Mouse (Mus musculus) heart, embryonic 15.5 days (tissue): ENCODE measurements around the gene Olfr68. TPM values are rescaled to one million over a fixed set of nuclear protein-coding genes. Genes with fewer than 3 reads are reported as not detected.
"Not testable (repeated sequence)": the region's sequence is repeated elsewhere in the genome, so short reads cannot be mapped to it uniquely, and the experiment has no call there.

Experiments used
- ATAC-seq: fragments of 200-750 bp; cut with Nextera tagmentation; replicated peaks from 2 replicates; pipeline ENCODE4 v1.8.0; 2017; ENCODE audit warnings: low read depth, moderate TSS enrichment; ENCODE audit not compliant: insufficient number of reproducible peaks, insufficient read depth, low FRiP score
- H3K27ac ChIP-seq: fragments of 300-500 bp; sonication (generic); 2 replicates; pipeline ENCODE4 v1.5.1; 2015; ENCODE audit warnings: mild to moderate bottlenecking, inconsistent platforms
- H3K27me3 ChIP-seq: fragments of 300-500 bp; sonication (generic); 2 replicates; pipeline ENCODE4 v1.6.1; 2015; ENCODE audit warnings: inconsistent platforms
- H3K36me3 ChIP-seq: fragments of 300-500 bp; sonication (generic); 2 replicates; pipeline ENCODE4 v1.6.1; 2015; ENCODE audit warnings: mild to moderate bottlenecking, inconsistent platforms
- H3K4me1 ChIP-seq: fragments of 300-500 bp; sonication (generic); replicated peaks from 2 replicates; pipeline ENCODE4 v1.6.1; 2015; ENCODE audit warnings: inconsistent platforms
- H3K4me2 ChIP-seq: fragments of 300-500 bp; sonication (generic); 2 replicates; pipeline ENCODE4 v1.6.1; 2015; ENCODE audit warnings: inconsistent platforms, mild to moderate bottlenecking, moderate library complexity
- H3K4me3 ChIP-seq: fragments of 300-500 bp; sonication (generic); 2 replicates; pipeline ENCODE4 v1.5.1; 2015; ENCODE audit warnings: mild to moderate bottlenecking, inconsistent platforms
- H3K9ac ChIP-seq: fragments of 300-500 bp; sonication (generic); 2 replicates; pipeline ENCODE4 v1.6.1; 2015; ENCODE audit warnings: mild to moderate bottlenecking, inconsistent platforms
- H3K9me3 ChIP-seq: fragments of 300-500 bp; sonication (generic); replicated peaks from 2 replicates; pipeline ENCODE4 v1.6.1; 2016; ENCODE audit warnings: inconsistent platforms
- WGBS: fragments of 180-500 bp; shearing (Covaris S2); methylation state at CpG from one replicate; pipeline ENCODE4 v1.1.7; 2015; ENCODE audit warnings: mixed read lengths; 5-methylcytosine and 5-hydroxymethylcytosine counted together
- polyA plus RNA-seq: library from polyadenylated mRNA; unstranded; fragments of >200 nt; fragmentation: Nextera tagmentation; extraction: Ambion mirVana; gene quantifications from 2 replicates; pipeline ENCODE4 v1.2.1, GENCODE M21; 2015

Gene Olfr68
- polyA plus RNA-seq, 1 experiment from 2014 or later: not detected

- not testable (repeated sequence) for H3K36me3 ChIP-seq, H3K27me3 ChIP-seq, ATAC-seq, H3K9me3 ChIP-seq, H3K4me2 ChIP-seq, H3K4me1 ChIP-seq, H3K9ac ChIP-seq, H3K27ac ChIP-seq, H3K4me3 ChIP-seq
- WGBS: 81% methylated on average over 6 of the region's 6 CpGs
Observed at GRCm38 (mm10) chr7:103762212-103762611, 17.3 kb downstream of the Olfr68 start.

- no peak for ATAC-seq
- no peak within 1 kb of the TSS for H3K9ac ChIP-seq
- no peaks in the 10 kb centered on the region for H3K9me3 ChIP-seq
- H3K27ac ChIP-seq: no peak within 1 kb of the TSS
- WGBS: 41% methylated on average over 2 of the region's 2 CpGs
- no peak within 1 kb of the TSS for H3K4me3 ChIP-seq
- H3K27me3 ChIP-seq: no peaks in the 10 kb centered on the region
- no peaks in the 10 kb centered on the region for H3K4me1 ChIP-seq
- H3K4me2 ChIP-seq: no peak within 1 kb of the TSS
- H3K36me3 ChIP-seq: no peaks in the 10 kb centered on the region
Observed at GRCm38 (mm10) chr7:103757233-103757632, 22.3 kb downstream of the Olfr68 start, which contains the start of gene Olfr630. Gene Olfr630 (minus strand): TSS chr7:103757333.

DNA sequence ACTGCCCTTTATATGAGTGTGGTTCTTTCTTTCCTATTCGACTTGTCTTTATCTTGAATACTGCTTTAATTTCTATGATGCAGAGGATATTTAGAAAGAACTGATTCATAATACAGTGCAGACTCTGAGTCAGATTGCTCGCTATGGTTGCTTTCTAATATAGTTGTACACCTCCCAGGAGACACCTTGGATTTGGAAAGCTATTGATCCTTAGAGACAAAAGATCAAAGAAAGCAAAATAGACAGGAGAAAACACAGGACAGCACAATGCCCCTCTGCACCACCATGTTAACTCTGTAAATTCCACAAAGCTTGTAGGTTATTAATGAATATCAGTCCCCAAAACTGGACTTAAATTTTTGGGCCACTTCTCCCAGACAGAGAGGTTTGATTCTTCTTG is 34.7 kb downstream of the Olfr68 start, which contains the start of gene Olfr629:
Gene Olfr629, minus strand, starts transcription at position 101 of the 400 bp plus-strand sequence.
- 69% methylated on average over 2 of the region's 2 CpGs for WGBS
- Histone ChIP-seq H3K4me1 (no peaks in the 10 kb centered on the region), H3K27me3 (no peaks in the 10 kb centered on the region), H3K4me2 (no peak within 1 kb of the TSS), H3K27ac (no peak within 1 kb of the TSS), H3K9me3 (no peaks in the 10 kb centered on the region), H3K36me3 (no peaks in the 10 kb centered on the region), H3K9ac (no peak within 1 kb of the TSS), H3K4me3 (no peak within 1 kb of the TSS)
- no peak for ATAC-seq

DNA sequence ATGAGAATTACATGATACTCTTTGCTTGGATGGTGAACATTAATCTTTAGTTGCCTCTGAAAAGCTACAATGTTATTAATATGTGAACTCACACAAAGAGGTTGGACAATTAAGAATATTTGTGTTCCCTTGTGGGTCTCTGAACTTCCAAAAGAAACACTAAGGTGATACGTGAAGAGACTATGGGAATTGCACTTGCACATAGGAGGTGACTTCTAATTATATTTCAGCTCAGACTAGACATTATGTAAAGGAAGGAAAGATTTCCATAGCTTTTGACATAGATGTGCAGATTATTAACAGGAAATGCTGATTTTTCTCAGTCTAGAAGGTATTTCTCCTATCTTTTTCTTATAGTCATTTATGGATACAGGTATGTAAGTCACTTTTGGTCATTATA is 49.4 kb downstream of the Olfr68 start, which contains the start of gene Olfr628:
Gene Olfr628, plus strand, starts transcription at position 301 of the 400 bp plus-strand sequence.
- Histone ChIP-seq H3K4me3 (no peak within 1 kb of the TSS), H3K27me3 (no peaks in the 10 kb centered on the region), H3K9ac (no peak within 1 kb of the TSS), H3K36me3 (no peaks in the 10 kb centered on the region), H3K27ac (no peak within 1 kb of the TSS), H3K9me3 (no peaks in the 10 kb centered on the region), H3K4me1 (no peaks in the 10 kb centered on the region), H3K4me2 (no peak within 1 kb of the TSS)
- WGBS: 71% methylated on average over 1 of the region's 1 CpGs
- no peak for ATAC-seq

Other genes with a start within 250 kb of the Olfr68 start
- not detected in 2 replicates for gene Olfr612, start 237.0 kb downstream of the Olfr68 start, polyA plus RNA-seq
- gene Olfr613, start 231.6 kb downstream of the Olfr68 start, polyA plus RNA-seq: not detected in 2 replicates
- gene Olfr615, start 223.6 kb downstream of the Olfr68 start, polyA plus RNA-seq: not detected in 2 replicates
- not detected in 2 replicates for gene Olfr616, start 210.6 kb downstream of the Olfr68 start, polyA plus RNA-seq
- gene Olfr617, start 206.6 kb downstream of the Olfr68 start, polyA plus RNA-seq: not detected in 2 replicates
- not detected in 2 replicates for gene Olfr618, start 189.6 kb downstream of the Olfr68 start, polyA plus RNA-seq
- gene Olfr619, start 179.1 kb downstream of the Olfr68 start, polyA plus RNA-seq: not detected in 2 replicates
- not detected in 2 replicates for gene Olfr620, start 167.2 kb downstream of the Olfr68 start, polyA plus RNA-seq
- gene Olfr622, start 137.0 kb downstream of the Olfr68 start, polyA plus RNA-seq: not detected in 2 replicates
- not detected in 2 replicates for gene Olfr623, start 116.0 kb downstream of the Olfr68 start, polyA plus RNA-seq
- 0.03 TPM in 2 replicates for gene Olfr624, start 108.5 kb downstream of the Olfr68 start, polyA plus RNA-seq
- gene Olfr625-ps1, start 97.0 kb downstream of the Olfr68 start, polyA plus RNA-seq: not detected in 2 replicates
- not detected in 2 replicates for gene Olfr243, start 65.0 kb downstream of the Olfr68 start, polyA plus RNA-seq
- not detected in 2 replicates for gene Olfr628, start 49.3 kb downstream of the Olfr68 start, polyA plus RNA-seq
- gene Olfr629, start 34.8 kb downstream of the Olfr68 start, polyA plus RNA-seq: not detected in 2 replicates
- gene Olfr630, start 22.4 kb downstream of the Olfr68 start, polyA plus RNA-seq: not detected in 2 replicates
- not detected in 2 replicates for gene Olfr69, start 8.1 kb downstream of the Olfr68 start, polyA plus RNA-seq
- not detected in 2 replicates for gene Olfr67, start 12.1 kb upstream of the Olfr68 start, polyA plus RNA-seq
- gene Hbb-bt, start 34.3 kb upstream of the Olfr68 start, polyA plus RNA-seq: 13,914 and 14,622 TPM in 2 replicates
- gene Hbb-bs, start 48.4 kb upstream of the Olfr68 start, polyA plus RNA-seq: 40,231 and 44,289 TPM in 2 replicates
- not detected in 2 replicates for gene Hbb-bh2, start 60.8 kb upstream of the Olfr68 start, polyA plus RNA-seq
- 7.6 and 12.8 TPM in 2 replicates for gene Hbb-bh1, start 63.5 kb upstream of the Olfr68 start, polyA plus RNA-seq
- gene Hbb-y, start 73.5 kb upstream of the Olfr68 start, polyA plus RNA-seq: 765 and 1,617 TPM in 2 replicates
- gene Olfr66, start 106.6 kb upstream of the Olfr68 start, polyA plus RNA-seq: not detected in 2 replicates
- gene Olfr64, start 114.8 kb upstream of the Olfr68 start, polyA plus RNA-seq: not detected in 2 replicates
- gene Olfr65, start 123.8 kb upstream of the Olfr68 start, polyA plus RNA-seq: not detected in 2 replicates
- gene Olfr631, start 149.1 kb upstream of the Olfr68 start, polyA plus RNA-seq: not detected in 2 replicates
- not detected in 2 replicates for gene Olfr632, start 154.6 kb upstream of the Olfr68 start, polyA plus RNA-seq
- gene Olfr633, start 164.7 kb upstream of the Olfr68 start, polyA plus RNA-seq: not detected in 2 replicates
- not detected in 2 replicates for gene Olfr635, start 191.5 kb upstream of the Olfr68 start, polyA plus RNA-seq
- not detected in 2 replicates for gene Olfr638, start 219.0 kb upstream of the Olfr68 start, polyA plus RNA-seq
- gene Olfr639, start 237.6 kb upstream of the Olfr68 start, polyA plus RNA-seq: not detected in 2 replicates
- not detected in 2 replicates for gene Olfr640, start 245.9 kb upstream of the Olfr68 start, polyA plus RNA-seq